Mouse (Mus musculus): Measurements from ENCODE around the gene Rad50. TPM values are rescaled to one million over a fixed set of nuclear protein-coding genes. Genes with fewer than 3 reads are reported as not detected.

Gene Rad50
- polyA plus RNA-seq, 1 experiment from 2014 or later, result 33.6 TPM

DNA sequence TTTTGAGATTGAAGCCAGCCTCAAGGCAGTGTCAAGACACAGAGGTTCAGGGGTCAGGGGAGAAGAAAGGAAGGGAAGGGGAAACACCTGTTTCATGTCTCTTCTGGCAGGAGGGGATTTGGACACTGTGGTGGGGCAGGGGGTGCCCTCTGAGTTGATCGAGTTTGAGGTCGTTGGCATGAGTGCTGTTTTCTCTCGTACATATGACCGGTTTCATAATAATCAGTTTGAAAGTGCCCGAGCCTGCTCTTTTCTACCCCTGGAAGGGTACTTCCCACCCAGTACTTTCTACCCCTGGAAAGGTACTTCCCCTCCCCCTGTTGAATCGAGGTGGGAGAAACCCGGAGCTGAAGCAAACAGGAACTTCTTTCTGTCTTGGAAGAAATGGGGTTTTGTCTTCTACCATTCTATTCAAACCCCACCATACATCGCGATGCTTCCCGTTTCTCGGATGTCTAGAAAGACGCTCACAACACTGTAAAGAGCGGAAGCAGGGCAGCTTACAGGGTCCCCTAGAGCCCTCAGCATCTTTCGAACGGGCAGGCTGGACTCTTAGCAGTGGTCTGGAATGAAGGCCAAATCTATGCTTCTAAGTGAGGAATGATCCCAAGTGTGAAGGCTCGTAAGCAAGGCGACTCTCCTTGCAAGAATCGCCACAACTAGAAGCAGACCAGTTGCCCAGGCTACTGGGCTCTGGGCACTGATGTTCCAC lies 28.0 kb upstream of the Rad50 start:
- no peaks in the 10 kb centered on the region for H3K27me3 ChIP-seq
- peak overlapping the region; percentile 54; the same call in 1 of the 2 replicates for H3K4me2 ChIP-seq
- no peaks in the 10 kb centered on the region for H3K4me1 ChIP-seq

DNA sequence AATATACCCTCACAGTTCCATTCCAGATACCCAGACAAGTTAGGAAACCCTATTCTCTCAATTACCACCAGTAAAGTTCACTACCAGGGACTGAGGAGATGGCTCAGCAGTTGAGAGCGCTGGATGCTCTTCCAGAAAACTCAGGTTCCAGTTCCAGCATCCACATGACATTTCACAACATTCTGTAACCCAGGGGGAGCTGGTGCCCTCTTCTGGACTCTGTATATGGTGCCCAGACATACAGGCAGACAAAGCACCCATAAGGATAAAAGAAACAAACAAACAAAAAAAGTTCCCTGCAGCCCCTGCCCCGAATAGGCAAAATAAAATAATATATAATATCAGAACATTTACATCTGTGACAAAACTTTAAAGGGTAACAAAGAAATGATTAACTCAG lies 27.3 kb upstream of the Rad50 start:
- H3K4me1 ChIP-seq, result no peaks in the 10 kb centered on the region
- H3K4me3 ChIP-seq, result no peak overlapping the region
- 82% methylated on average over 2 of the region's 2 CpGs for WGBS
- no peaks in the 10 kb centered on the region for H3K9me3 ChIP-seq
- no peak overlapping the region for H3K4me2 ChIP-seq
- no peak overlapping the region for H3K9ac ChIP-seq
- H3K27me3 ChIP-seq, result no peaks in the 10 kb centered on the region
- H3K27ac ChIP-seq, result no peak overlapping the region
- H3K36me3 ChIP-seq, result no peaks in the 10 kb centered on the region
- ATAC-seq (ENCODE audit: insufficient number of reproducible peaks, insufficient read depth, low FRiP score, low TSS enrichment, low read depth), result no peak

More for the DNA sequence above, 28.0 kb upstream of the Rad50 start:
- Histone ChIP-seq H3K4me3 (peak overlapping the region; percentile 25; the same call in 1 of the 2 replicates), H3K36me3 (no peaks in the 10 kb centered on the region), H3K9ac (no peak overlapping the region), H3K9me3 (no peaks in the 10 kb centered on the region), H3K27ac (no peak overlapping the region)
- no peak for ATAC-seq (ENCODE audit: insufficient number of reproducible peaks, insufficient read depth, low FRiP score, low TSS enrichment, low read depth)
- WGBS, result 65% methylated on average over 18 of the region's 18 CpGs

DNA sequence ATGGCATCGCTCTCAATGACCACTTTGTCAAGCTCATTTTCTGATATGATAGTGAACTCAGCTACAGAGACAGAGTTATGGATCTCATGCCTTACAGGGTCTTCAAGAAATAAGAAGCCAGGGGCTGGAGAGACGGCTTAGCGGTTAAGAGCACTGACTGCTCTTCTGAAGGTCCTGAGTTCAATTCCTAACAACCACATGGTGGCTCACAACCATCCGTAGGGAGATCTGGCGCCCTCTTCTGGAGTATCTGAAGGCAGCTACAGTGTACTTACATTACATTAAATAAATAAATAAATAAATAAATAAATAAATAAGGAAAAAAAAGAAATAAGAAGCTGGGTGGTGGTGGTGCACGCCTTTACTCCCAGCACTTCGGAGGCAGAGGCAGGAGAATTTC lies 26.7 kb upstream of the Rad50 start:
- no peaks in the 10 kb centered on the region for H3K36me3 ChIP-seq
- no peak overlapping the region for H3K4me3 ChIP-seq
- H3K4me2 ChIP-seq, result no peak overlapping the region
- no peaks in the 10 kb centered on the region for H3K27me3 ChIP-seq
- no peak overlapping the region for H3K27ac ChIP-seq
- H3K4me1 ChIP-seq, result no peaks in the 10 kb centered on the region
- H3K9ac ChIP-seq, result no peak overlapping the region
- ATAC-seq (ENCODE audit: insufficient number of reproducible peaks, insufficient read depth, low FRiP score, low TSS enrichment, low read depth), result no peak
- no peaks in the 10 kb centered on the region for H3K9me3 ChIP-seq
- WGBS, result 93% methylated on average over 7 of the region's 7 CpGs

DNA sequence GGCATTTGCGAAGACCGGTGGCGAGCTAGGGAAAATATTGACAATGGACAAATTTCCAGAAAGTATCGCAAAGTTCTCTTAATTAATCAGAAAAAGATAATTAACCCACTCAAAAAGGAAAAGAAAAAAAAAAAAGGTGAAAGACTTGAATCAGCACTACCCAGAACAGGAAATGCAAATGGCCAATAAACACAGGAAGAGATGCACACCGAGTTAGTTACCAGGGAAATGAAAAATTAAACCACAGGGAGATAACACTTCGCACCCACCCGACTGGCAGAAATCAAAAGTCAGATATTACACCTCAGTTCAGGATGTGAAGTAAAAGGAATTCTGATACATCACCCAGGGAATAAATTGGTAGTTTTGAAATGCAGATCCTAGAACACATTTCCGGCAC lies 25.1 kb upstream of the Rad50 start:
- WGBS, result 92% methylated on average over 8 of the region's 8 CpGs
- ATAC-seq (ENCODE audit: insufficient number of reproducible peaks, insufficient read depth, low FRiP score, low TSS enrichment, low read depth), result no peak
- no peak overlapping the region for H3K4me2 ChIP-seq
- H3K36me3 ChIP-seq, result no peaks in the 10 kb centered on the region
- H3K27me3 ChIP-seq, result no peaks in the 10 kb centered on the region
- H3K4me1 ChIP-seq, result no peaks in the 10 kb centered on the region
- no peak overlapping the region for H3K9ac ChIP-seq
- H3K4me3 ChIP-seq, result no peak overlapping the region
- H3K9me3 ChIP-seq, result no peaks in the 10 kb centered on the region
- no peak overlapping the region for H3K27ac ChIP-seq

DNA sequence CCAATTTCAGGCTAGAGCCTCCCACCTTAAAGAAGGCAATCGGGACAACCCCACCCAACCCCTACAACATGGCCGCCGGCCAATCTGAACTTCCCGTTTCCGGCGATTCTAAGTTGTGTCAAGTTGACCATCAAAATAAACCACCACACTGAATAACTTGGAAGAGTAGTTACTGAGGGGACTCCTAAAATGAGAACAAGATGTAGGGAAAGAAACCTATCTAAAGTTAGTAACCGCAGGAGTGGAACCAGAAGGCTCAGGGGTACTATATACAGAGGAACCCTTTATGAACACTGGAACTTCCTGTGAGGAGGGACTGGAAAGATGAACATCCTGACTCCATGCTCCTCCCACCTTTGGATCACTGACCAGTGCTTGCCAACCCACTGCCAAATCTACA lies 24.3 kb upstream of the Rad50 start:
- Histone ChIP-seq H3K4me1 (no peaks in the 10 kb centered on the region), H3K9me3 (no peaks in the 10 kb centered on the region), H3K27me3 (no peaks in the 10 kb centered on the region), H3K36me3 (no peaks in the 10 kb centered on the region), H3K4me3 (no peak overlapping the region), H3K27ac (no peak overlapping the region), H3K4me2 (no peak overlapping the region), H3K9ac (no peak overlapping the region)
- 91% methylated on average over 7 of the region's 7 CpGs for WGBS
- ATAC-seq (ENCODE audit: insufficient number of reproducible peaks, insufficient read depth, low FRiP score, low TSS enrichment, low read depth), result no peak

DNA sequence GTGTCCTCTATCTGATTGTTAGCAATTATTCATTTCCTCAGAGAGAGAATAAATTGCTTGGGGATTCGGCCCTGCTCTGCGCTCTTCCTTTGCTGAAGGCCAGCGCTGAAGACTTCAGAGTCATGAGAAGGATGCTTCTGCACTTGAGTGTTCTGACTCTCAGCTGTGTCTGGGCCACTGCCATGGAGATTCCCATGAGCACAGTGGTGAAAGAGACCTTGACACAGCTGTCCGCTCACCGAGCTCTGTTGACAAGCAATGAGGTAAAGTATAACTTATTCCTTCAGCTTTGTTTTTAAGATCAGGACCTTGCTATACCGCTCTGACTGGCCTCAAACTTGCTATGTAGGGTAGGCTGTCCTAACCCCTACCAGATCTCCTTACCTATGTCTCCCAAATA lies 13.6 kb upstream of the Rad50 start, which contains the start of gene Il5:
Il5 (plus strand) TSS at position 80 of the 400 bp plus-strand sequence.
- ATAC-seq (ENCODE audit: insufficient number of reproducible peaks, insufficient read depth, low FRiP score, low TSS enrichment, low read depth), result no peak
- no peak within 1 kb of the TSS for H3K9ac ChIP-seq
- H3K9me3 ChIP-seq, result no peaks in the 10 kb centered on the region
- H3K27ac ChIP-seq, result no peak within 1 kb of the TSS
- 84% methylated on average over 6 of the region's 6 CpGs for WGBS
- no peaks in the 10 kb centered on the region for H3K4me1 ChIP-seq
- H3K4me3 ChIP-seq, result no peak within 1 kb of the TSS
- no peaks in the 10 kb centered on the region for H3K36me3 ChIP-seq
- no peaks in the 10 kb centered on the region for H3K27me3 ChIP-seq
- H3K4me2 ChIP-seq, result no peak within 1 kb of the TSS

DNA sequence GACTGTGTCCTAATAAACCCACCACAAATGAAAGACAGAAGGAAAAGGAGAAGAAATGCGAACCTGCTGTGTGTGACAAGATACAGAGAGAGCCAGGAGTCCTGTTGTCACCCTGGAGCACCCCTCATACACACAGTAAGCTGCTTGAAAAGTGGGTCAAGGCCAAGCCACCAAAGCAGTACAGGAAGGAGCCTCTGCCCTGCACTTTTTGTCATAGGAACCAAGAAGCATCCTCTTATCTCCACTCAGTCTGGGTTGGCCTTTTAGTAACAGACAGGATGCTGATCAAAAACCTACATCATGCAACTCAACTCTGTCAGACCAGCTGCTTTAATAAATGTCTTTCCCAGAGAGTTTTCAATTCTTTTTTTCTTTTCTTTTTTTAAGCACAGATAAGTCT lies 12.6 kb upstream of the Rad50 start:
- Histone ChIP-seq H3K4me1 (no peaks in the 10 kb centered on the region), H3K4me2 (no peak overlapping the region), H3K9ac (no peak overlapping the region), H3K27me3 (no peaks in the 10 kb centered on the region), H3K9me3 (no peaks in the 10 kb centered on the region), H3K27ac (no peak overlapping the region), H3K36me3 (no peaks in the 10 kb centered on the region), H3K4me3 (no peak overlapping the region)
- WGBS, result 68% methylated on average over 1 of the region's 1 CpGs
- no peak for ATAC-seq (ENCODE audit: insufficient number of reproducible peaks, insufficient read depth, low FRiP score, low TSS enrichment, low read depth)

DNA sequence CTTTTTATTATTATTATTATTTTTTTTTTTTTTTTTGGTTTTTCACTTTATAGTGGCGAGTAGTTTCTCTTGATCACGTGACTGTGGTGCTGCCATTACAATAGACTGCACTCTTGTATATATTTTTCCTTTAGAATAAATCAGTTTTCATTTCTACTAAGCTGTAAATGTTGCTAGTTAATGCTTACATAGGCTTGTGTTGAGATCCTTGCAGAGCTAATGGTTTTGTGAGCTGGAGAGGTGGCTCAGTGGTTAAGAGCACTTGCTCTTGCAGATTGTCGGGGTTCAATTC lies 545 bp upstream of the Rad50 start:
- 76% methylated on average over 3 of the region's 3 CpGs for WGBS
- Histone ChIP-seq H3K9ac (peak overlapping the region; percentile 87), H3K4me3 (peak overlapping the region; percentile 74), H3K4me2 (peak overlapping the region; percentile 87), H3K9me3 (no peaks in the 10 kb centered on the region), H3K27ac (no peak overlapping the region), H3K36me3 (0 out of 2 replicates have a peak, but pooled peaks cover 6% of the 10 kb centered on the region), H3K27me3 (no peaks in the 10 kb centered on the region), H3K4me1 (peaks cover 6% of the 10 kb centered on the region)
- ATAC-seq (ENCODE audit: insufficient number of reproducible peaks, insufficient read depth, low FRiP score, low TSS enrichment, low read depth), result no peak

DNA sequence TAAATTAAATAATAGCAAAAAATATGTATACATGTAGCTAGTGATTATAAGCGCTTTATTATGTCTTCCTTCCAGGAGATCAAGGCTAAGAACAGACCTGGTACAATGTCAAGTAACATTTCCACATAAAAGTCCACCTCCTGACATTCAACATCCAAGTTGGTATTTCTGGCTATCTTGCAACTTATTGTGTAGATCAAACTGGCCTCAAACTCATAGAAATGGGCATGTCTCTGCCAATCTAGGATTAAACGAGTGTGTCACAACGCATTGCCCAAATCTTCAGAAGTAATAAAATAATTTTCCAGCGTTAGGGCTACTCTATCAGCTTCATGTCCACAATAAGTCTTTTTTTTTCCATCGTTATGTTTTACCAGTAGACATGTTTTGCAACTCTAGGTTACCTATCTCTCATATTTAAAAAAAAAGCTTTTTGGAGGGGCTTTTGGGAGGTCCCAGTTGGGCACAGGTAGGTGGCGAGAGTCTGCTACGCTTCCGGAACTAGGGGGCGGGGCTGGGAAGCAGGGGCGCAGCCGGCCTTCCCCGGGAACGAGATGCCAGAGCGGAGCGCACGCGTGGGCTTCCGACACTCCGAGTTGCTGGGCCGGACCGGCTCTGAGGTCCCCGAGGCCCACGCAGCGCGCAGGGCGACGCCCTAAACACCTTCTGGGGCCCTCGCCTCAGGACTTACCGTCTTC lies 734 bp downstream of the Rad50 start:
- peak; percentile 79 for ATAC-seq (ENCODE audit: insufficient number of reproducible peaks, insufficient read depth, low FRiP score, low TSS enrichment, low read depth)
- peak overlapping the region; percentile 74 for H3K4me3 ChIP-seq
- peaks cover 6% of the 10 kb centered on the region for H3K4me1 ChIP-seq
- H3K27me3 ChIP-seq, result no peaks in the 10 kb centered on the region
- WGBS, result 8% methylated on average over 29 of the region's 29 CpGs
- H3K9me3 ChIP-seq, result no peaks in the 10 kb centered on the region
- peak overlapping the region; percentile 87 for H3K4me2 ChIP-seq
- H3K27ac ChIP-seq, result peak overlapping the region; percentile 92
- peak overlapping the region; percentile 87 for H3K9ac ChIP-seq
- H3K36me3 ChIP-seq, result peaks cover 13% of the 10 kb centered on the region

DNA sequence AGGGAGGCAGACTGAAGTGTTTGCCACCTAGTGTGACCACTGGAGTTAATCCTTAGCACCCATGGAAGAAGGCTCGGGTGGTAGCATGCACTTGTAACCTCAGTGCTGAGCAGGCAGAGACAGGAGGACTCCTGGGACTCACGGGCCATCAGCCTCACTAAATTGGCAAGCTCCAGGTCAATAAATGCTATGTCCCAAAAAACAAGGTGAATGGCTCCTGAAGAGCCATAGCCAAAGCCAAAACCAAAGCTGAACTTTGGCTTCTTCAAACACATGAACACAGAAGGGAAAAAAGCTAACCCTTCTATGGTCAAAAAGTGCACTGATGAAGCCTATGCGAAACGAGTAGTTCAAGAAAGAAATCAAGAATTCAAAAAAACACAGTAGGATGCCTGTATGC lies 7.8 kb downstream of the Rad50 start:
- 90% methylated on average over 4 of the region's 4 CpGs for WGBS
- H3K4me1 ChIP-seq, result no peaks in the 10 kb centered on the region
- H3K9ac ChIP-seq, result no peak overlapping the region
- no peaks in the 10 kb centered on the region for H3K9me3 ChIP-seq
- H3K27ac ChIP-seq, result no peak overlapping the region
- peaks cover 61% of the 10 kb centered on the region for H3K36me3 ChIP-seq
- ATAC-seq (ENCODE audit: insufficient number of reproducible peaks, insufficient read depth, low FRiP score, low TSS enrichment, low read depth), result no peak
- H3K4me3 ChIP-seq, result no peak overlapping the region
- H3K27me3 ChIP-seq, result no peaks in the 10 kb centered on the region
- no peak overlapping the region for H3K4me2 ChIP-seq

DNA sequence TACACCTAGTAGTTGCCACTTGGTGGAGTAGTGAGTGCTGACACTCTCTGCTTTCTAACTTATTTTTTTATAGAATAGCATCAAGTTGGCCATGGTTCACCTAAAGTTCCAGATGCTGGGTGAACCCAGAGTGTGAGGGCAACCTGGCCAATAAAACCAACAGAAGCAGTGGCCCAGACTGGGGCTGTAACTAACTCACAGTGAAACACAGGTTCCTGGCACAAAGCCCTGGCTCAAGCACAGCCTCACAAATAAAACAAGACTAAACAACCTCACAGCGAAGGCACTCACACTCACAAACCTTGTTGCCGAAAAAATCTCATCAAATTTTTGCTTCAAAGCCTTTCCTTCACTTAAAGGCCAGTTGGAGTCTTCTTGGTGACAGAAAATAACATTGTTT lies 8.6 kb downstream of the Rad50 start:
- no peak for ATAC-seq (ENCODE audit: insufficient number of reproducible peaks, insufficient read depth, low FRiP score, low TSS enrichment, low read depth)
- Histone ChIP-seq H3K9me3 (no peaks in the 10 kb centered on the region), H3K4me2 (no peak overlapping the region), H3K9ac (no peak overlapping the region), H3K27me3 (no peaks in the 10 kb centered on the region), H3K27ac (no peak overlapping the region), H3K4me1 (no peaks in the 10 kb centered on the region), H3K36me3 (peaks cover 64% of the 10 kb centered on the region), H3K4me3 (no peak overlapping the region)
- 91% methylated on average over 2 of the region's 2 CpGs for WGBS

DNA sequence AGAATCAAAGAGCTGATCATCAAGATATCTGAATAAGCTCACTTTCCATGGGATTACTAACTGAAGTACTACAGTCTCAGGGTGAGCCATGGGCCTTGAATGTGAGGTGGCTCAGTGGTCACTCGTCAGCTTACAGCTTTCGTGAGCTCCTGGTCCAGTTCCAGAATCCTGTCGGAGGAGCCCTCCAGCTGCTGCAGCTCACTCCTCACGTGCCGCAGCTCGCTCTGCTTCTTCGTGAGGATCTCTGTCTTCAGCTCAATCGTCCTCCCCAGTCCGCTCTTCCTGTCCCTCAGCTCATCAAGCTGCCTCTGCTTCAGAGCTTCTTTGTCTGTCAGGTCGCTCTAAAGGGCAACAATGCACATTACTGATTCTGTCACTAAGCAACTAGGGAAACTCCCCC lies 15.1 kb downstream of the Rad50 start:
- Histone ChIP-seq H3K4me1 (no peaks in the 10 kb centered on the region), H3K4me3 (no peak overlapping the region), H3K27me3 (no peaks in the 10 kb centered on the region), H3K36me3 (peaks cover 45% of the 10 kb centered on the region), H3K4me2 (no peak overlapping the region), H3K9me3 (no peaks in the 10 kb centered on the region), H3K27ac (no peak overlapping the region), H3K9ac (no peak overlapping the region)
- 61% methylated on average over 10 of the region's 10 CpGs for WGBS
- ATAC-seq (ENCODE audit: insufficient number of reproducible peaks, insufficient read depth, low FRiP score, low TSS enrichment, low read depth), result no peak
